In genomic region chr1:143096904-143097303, GRCm38 (mm10) we compare ENCODE assay signal across 25 mouse cellular contexts.
A peak's percentile ranks its signal among the peaks of the same experiment; 100 is the strongest.
DNase-seq lines count a peak whose midpoint lies in the region; ATAC-seq and TF ChIP-seq lines count a peak whose summit lies in the region.
"Had no signal": no experiment of that assay in that cellular context is flagged by ENCODE, and none has a peak within 500 bp of the region (broad histone marks: within the 10 kb centered on the region; RNA-seq: fewer than 3 reads in every experiment).

No protein-coding gene starts in this region.

- 38% methylated on average over 4 of the region's 4 CpGs for WGBS in kidney, embryonic 15.5 days
- WGBS in kidney, postnatal 0 days = 32% methylated on average over 4 of the region's 4 CpGs

- no peak overlapping the region for H3K27ac ChIP-seq in kidney, embryonic 15.5 days
- no peak overlapping the region for H3K27ac ChIP-seq in kidney, postnatal 0 days
- H3K27ac ChIP-seq: embryonic facial prominence, embryonic 10.5 days; embryonic facial prominence, embryonic 12.5 days; forebrain, embryonic 13.5 days had no signal

- H3K4me1 ChIP-seq in kidney, embryonic 15.5 days = no peaks in the 10 kb centered on the region
- H3K4me1 ChIP-seq in kidney, postnatal 0 days (replicated peaks; ENCODE audit: insufficient read depth, low read length) = no peaks in the 10 kb centered on the region
- H3K4me1 ChIP-seq: embryonic facial prominence, embryonic 10.5 days; embryonic facial prominence, embryonic 12.5 days; forebrain, embryonic 13.5 days had no signal

- H3K36me3 ChIP-seq in kidney, embryonic 15.5 days = no peaks in the 10 kb centered on the region
- H3K36me3 ChIP-seq in kidney, postnatal 0 days (ENCODE audit: insufficient read depth, low read length) = no peaks in the 10 kb centered on the region
- H3K36me3 ChIP-seq: embryonic facial prominence, embryonic 10.5 days; embryonic facial prominence, embryonic 12.5 days; G1E had no signal

- no peak for TF ChIP-seq CTCF in kidney, postnatal 0 days (IDR thresholded peaks at IDR 0.05; ENCODE audit: low read depth)

- H3K9me3 ChIP-seq in kidney, embryonic 15.5 days (replicated peaks) = no peaks in the 10 kb centered on the region
- H3K9me3 ChIP-seq in kidney, postnatal 0 days (replicated peaks; ENCODE audit: low read length) = no peaks in the 10 kb centered on the region
- H3K9me3 ChIP-seq: embryonic facial prominence, embryonic 10.5 days; embryonic facial prominence, embryonic 12.5 days; forebrain, embryonic 13.5 days had no signal

- ATAC-seq in frontal cortex, adult (ENCODE audit: low TSS enrichment) = peak; percentile 10; the same call in 1 of the 2 replicates
- ATAC-seq in kidney, embryonic 15.5 days (replicated peaks; ENCODE audit: low FRiP score) = peak; percentile 66; the same call in 1 of the 2 replicates
- no peak for ATAC-seq in kidney, postnatal 0 days (replicated peaks; ENCODE audit: low FRiP score, low read depth)
- ATAC-seq: activated CD4-positive, CD25-positive, alpha-beta regulatory T cell, adult 4 months; CD4-positive, CD25-positive, alpha-beta regulatory T cell, adult 4 months; forebrain, embryonic 13.5 days; Patski had no signal

- no peak for DNase-seq in frontal cortex, postnatal 14 days (ENCODE audit: low spot score in 2 of 2)
- no peak for DNase-seq in kidney, postnatal 14 days
- peak; percentile 34 for DNase-seq in kidney, postnatal 0 days (ENCODE audit: low spot score)
- no peak for DNase-seq in kidney, postnatal 4 days
- DNase-seq in retina, adult 2 months (ENCODE audit: low read depth, low spot score) = peak; percentile 13
- no peak for DNase-seq in retina, embryonic 14.5 days (ENCODE audit: low spot score)
- DNase-seq: adrenal gland, adult 8-10 months; adrenal gland, postnatal 14 days; adrenal gland, postnatal 36 days; B cell, adult 2 months; cerebellum, adult 11-12 months; cerebellum, adult 2 months; cerebellum, adult 9-10 months; cerebellum, postnatal 10 days; cerebellum, postnatal 25 days had no signal

- H3K4me2 ChIP-seq in kidney, embryonic 15.5 days = no peak overlapping the region
- H3K4me2 ChIP-seq in kidney, postnatal 0 days (ENCODE audit: low read length) = no peak overlapping the region
- H3K4me2 ChIP-seq: embryonic facial prominence, embryonic 12.5 days; forebrain, embryonic 13.5 days had no signal

- H3K27me3 ChIP-seq in kidney, embryonic 15.5 days = no peaks in the 10 kb centered on the region
- H3K27me3 ChIP-seq in kidney, postnatal 0 days (ENCODE audit: insufficient read depth, low read length) = no peaks in the 10 kb centered on the region
- H3K27me3 ChIP-seq: CH12.LX; embryonic facial prominence, embryonic 12.5 days; forebrain, embryonic 13.5 days; Patski had no signal

- no peak overlapping the region for H3K9ac ChIP-seq in kidney, embryonic 15.5 days
- H3K9ac ChIP-seq in kidney, postnatal 0 days (ENCODE audit: low read depth, low read length) = no peak overlapping the region
- H3K9ac ChIP-seq: embryonic facial prominence, embryonic 12.5 days; forebrain, embryonic 13.5 days had no signal

- no peak overlapping the region for H3K4me3 ChIP-seq in kidney, embryonic 15.5 days (replicated peaks)
- H3K4me3 ChIP-seq in kidney, postnatal 0 days (replicated peaks; ENCODE audit: low read depth, low read length) = no peak overlapping the region
- H3K4me3 ChIP-seq: embryonic facial prominence, embryonic 10.5 days; embryonic facial prominence, embryonic 12.5 days; forebrain, embryonic 13.5 days had no signal

Comparison
In these comparisons a context has a peak if more than half of its experiments do, and no peak if none do; other contexts are left out.
1. DNase-seq: peak in kidney, postnatal 0 days (single experiment) and retina, adult 2 months (single experiment); none in frontal cortex, postnatal 14 days (0 of 2), kidney, postnatal 14 days (single experiment), kidney, postnatal 4 days (0 of 2) and retina, embryonic 14.5 days (single experiment).